Mouse (Mus musculus): Measurements from ENCODE around the gene Larp1b. TPM values are rescaled to one million over a fixed set of nuclear protein-coding genes. Genes with fewer than 3 reads are reported as not detected.

Larp1b gene
- 10 to 100 TPM; 19.4 to 22.8 TPM for total RNA-seq (2023)

GRCm38 (mm10) chr3:40949170-40949902, at the start of gene Larp1b:
Gene Larp1b (plus strand): TSS chr3:40949828.

GRCm38 (mm10) chr3:40902443-40902842, 47.2 kb upstream of the Larp1b start, which contains the start of gene 1700034I23Rik:
Gene 1700034I23Rik (minus strand): TSS chr3:40902543.

GRCm38 (mm10) chr3:41082885-41083789, 133.5 kb downstream of the Larp1b start, which contains the start of gene Pgrmc2:
Gene Pgrmc2 (minus strand): TSS chr3:41083046.

Other genes starting within 250 kb of the Larp1b start
- not detected for gene Slc25a31, start 241.0 kb upstream of the Larp1b start, total RNA-seq (2023)
- 10 to 100 TPM; 23.0 to 29.7 TPM for gene Hspa4l, start 205.3 kb upstream of the Larp1b start, total RNA-seq (2023)
- gene Plk4, start 149.8 kb upstream of the Larp1b start, total RNA-seq (2023) = 10 to 100 TPM; 26.5 to 30.7 TPM
- gene Mfsd8, start 102.9 kb upstream of the Larp1b start, total RNA-seq (2023) = 10 to 100 TPM; 13.8 to 15.9 TPM
- gene Abhd18, start 102.9 kb upstream of the Larp1b start, total RNA-seq (2023) = 10 to 100 TPM; 12.7 to 13.5 TPM
- not detected for gene 1700034I23Rik, start 47.3 kb upstream of the Larp1b start, total RNA-seq (2023)
- gene Pgrmc2, start 133.2 kb downstream of the Larp1b start, total RNA-seq (2023) = 10 to 100 TPM; 27.4 to 29.3 TPM